Mouse (Mus musculus) heart, adult 2 months (tissue): Measurements from ENCODE around the gene Agap3. TPM values are rescaled to one million over a fixed set of nuclear protein-coding genes. Genes with fewer than 3 reads are reported as not detected.

Experiments
- DNase-seq, 2 experiments: peaks; one replicate each; pipeline ENCODE4 v3.0.0; 2021
- H3K27ac ChIP-seq: fragments of 200-600 bp; 2 replicates; pipeline ENCODE4 v1.8.1; 2022
- H3K27me3 ChIP-seq: fragments of 200-500 bp; 2 replicates; pipeline ENCODE4 v1.6.1; 2012; ENCODE audit warnings: mild to moderate bottlenecking, low read length, inconsistent platforms, mixed read lengths; ENCODE audit not compliant: control insufficient read depth, insufficient read depth
- H3K36me3 ChIP-seq: fragments of 200-500 bp; 2 replicates; pipeline ENCODE4 v1.6.1; 2012; ENCODE audit warnings: low read length, inconsistent platforms; ENCODE audit not compliant: control insufficient read depth, insufficient read depth
- H3K4me1 ChIP-seq: fragments of 200-500 bp; 2 replicates; pipeline ENCODE4 v1.6.1; 2011; ENCODE audit warnings: low read length; ENCODE audit not compliant: control insufficient read depth, insufficient read depth
- H3K4me3 ChIP-seq: fragments of 200-600 bp; 2 replicates; pipeline ENCODE4 v1.8.1; 2022
- H3K79me2 ChIP-seq: fragments of 200-500 bp; replicated peaks from 2 replicates; pipeline ENCODE4 v1.6.1; 2012; ENCODE audit warnings: mild to moderate bottlenecking, inconsistent platforms, low read length, moderate library complexity, mixed read lengths; ENCODE audit not compliant: control insufficient read depth, insufficient read depth
- H3K9ac ChIP-seq: fragments of 200-500 bp; 2 replicates; pipeline ENCODE4 v1.6.1; 2012; ENCODE audit warnings: low read depth, mild to moderate bottlenecking, control low read depth, inconsistent platforms, low read length, mixed read lengths
- CTCF ChIP-seq: fragments of 200-600 bp; IDR thresholded peaks from 2 replicates; pipeline ENCODE4 v1.8.1; 2022; ENCODE audit warnings: antibody characterized with exemption, mild to moderate bottlenecking, moderate library complexity
- EP300 ChIP-seq: fragments of 200-500 bp; IDR thresholded peaks from 2 replicates; pipeline ENCODE4 v1.6.1; 2011; ENCODE audit warnings: low read depth, low read length, control low read depth; ENCODE audit not compliant: insufficient read depth
- POLR2A ChIP-seq: fragments of 200-500 bp; IDR thresholded peaks from 2 replicates; pipeline ENCODE4 v1.6.1; 2011; ENCODE audit warnings: mild to moderate bottlenecking, low read depth, low read length, control low read depth; ENCODE audit not compliant: insufficient read depth
- WGBS: fragments of 180-500 bp; shearing (Covaris S2); methylation state at CpG from one replicate; pipeline ENCODE4 v1.1.7; 2018; 5-methylcytosine and 5-hydroxymethylcytosine counted together
- intact Hi-C: fragments of 180-260 bp; cut with DNase I; formaldehyde crosslinking; loops from one replicate; pipeline ENCODE4 v1.15.1; 2025
- long read RNA-seq: library from polyadenylated mRNA; stranded (forward); transcript quantifications from one replicate; pipeline ENCODE4 v2.0.0, GENCODE M21; 2021
- polyA plus RNA-seq: library from polyadenylated mRNA; depleted of rRNA; stranded (reverse); fragments of >200 nt; gene quantifications from 2 replicates; pipeline ENCODE4 v1.2.3, GENCODE M21; 2012; rRNA removed
- total RNA-seq, 2 experiments: library from RNA; stranded (reverse); gene quantifications; 2 replicates each; pipeline ENCODE4 v1.2.3; 2021

Gene Agap3
- total RNA-seq (100 to 1,000 TPM in 1 of 2 experiments, 10 to 100 TPM in 1; 88.4 to 103 TPM), polyA plus RNA-seq (78.1 and 102 TPM in 2 replicates)
- long read RNA-seq, transcript Agap3-204 (9 exons, 1,061 nt), result major isoform, 24 of 71 reads
- long read RNA-seq, transcript Agap3-201 (18 exons, 3,207 nt), result minor isoform, 5 of 71 reads
- long read RNA-seq, partial matches to known transcripts, result 8 of 71 reads
- long read RNA-seq, other reads (novel, unspliced or antisense), result 33 of 71 reads

- peak; percentile 53 to 65 for DNase-seq
- Histone ChIP-seq H3K4me1 (peaks cover 27% of the 10 kb centered on the region), H3K79me2 (peaks cover 6% of the 10 kb centered on the region), H3K27ac (peak within 1 kb of the TSS; percentile 93), H3K4me3 (peak within 1 kb of the TSS; percentile 70), H3K9ac (peak within 1 kb of the TSS; percentile 90), H3K36me3 (no peaks in the 10 kb centered on the region), H3K27me3 (no peaks in the 10 kb centered on the region)
- TF ChIP-seq CTCF (no peak), POLR2A (no peak), EP300 (no peak)
- WGBS, result 2% methylated on average over 76 of the region's 85 CpGs
- intact Hi-C loops, result no loop called here
Measured at GRCm38 (mm10) chr5:24452030-24452690, at the start of gene Agap3. TSS of gene Agap3 (plus strand) at chr5:24452177.

GRCm38 (mm10) chr5:24404594-24405360 lies 47.2 kb upstream of the Agap3 start:
- Histone ChIP-seq H3K9ac (no peak overlapping the region), H3K36me3 (no peaks in the 10 kb centered on the region), H3K4me3 (no peak overlapping the region), H3K79me2 (no peaks in the 10 kb centered on the region), H3K27me3 (no peaks in the 10 kb centered on the region), H3K27ac (no peak overlapping the region), H3K4me1 (no peaks in the 10 kb centered on the region; the same call in 1 of the 2 replicates)
- 67% methylated on average over 6 of the region's 6 CpGs for WGBS
- no peak for TF ChIP-seq CTCF
- TF ChIP-seq EP300, result no peak
- no peak for TF ChIP-seq POLR2A
- intact Hi-C loops, result no loop called here
- no peak for DNase-seq

- DNase-seq, result no peak
- Histone ChIP-seq H3K36me3 (no peaks in the 10 kb centered on the region), H3K27me3 (no peaks in the 10 kb centered on the region), H3K79me2 (no peaks in the 10 kb centered on the region), H3K4me3 (no peak overlapping the region), H3K9ac (no peak overlapping the region), H3K27ac (no peak overlapping the region), H3K4me1 (no peaks in the 10 kb centered on the region; the same call in 1 of the 2 replicates)
- 51% methylated on average over 3 of the region's 3 CpGs for WGBS
- intact Hi-C loops, result no loop called here
- no peak for TF ChIP-seq CTCF
- no peak for TF ChIP-seq POLR2A
- no peak for TF ChIP-seq EP300
Measured at GRCm38 (mm10) chr5:24405389-24405876, 46.5 kb upstream of the Agap3 start.

GRCm38 (mm10) chr5:24408651-24409050 lies 43.3 kb upstream of the Agap3 start:
- H3K4me3 ChIP-seq, result no peak overlapping the region
- H3K9ac ChIP-seq, result no peak overlapping the region
- no peak for TF ChIP-seq POLR2A
- no peak for TF ChIP-seq EP300
- no peak for TF ChIP-seq CTCF
- no peak overlapping the region for H3K27ac ChIP-seq
- intact Hi-C loops, result no loop called here
- 68% methylated on average over 13 of the region's 13 CpGs for WGBS
- no peaks in the 10 kb centered on the region for H3K36me3 ChIP-seq
- no peaks in the 10 kb centered on the region for H3K79me2 ChIP-seq
- no peaks in the 10 kb centered on the region for H3K27me3 ChIP-seq
- no peaks in the 10 kb centered on the region; the same call in 1 of the 2 replicates for H3K4me1 ChIP-seq
- no peak for DNase-seq

- no peaks in the 10 kb centered on the region for H3K36me3 ChIP-seq
- 72% methylated on average over 2 of the region's 2 CpGs for WGBS
- no peak overlapping the region for H3K4me3 ChIP-seq
- H3K9ac ChIP-seq, result no peak overlapping the region
- no peaks in the 10 kb centered on the region; the same call in 1 of the 2 replicates for H3K4me1 ChIP-seq
- no peaks in the 10 kb centered on the region for H3K79me2 ChIP-seq
- H3K27ac ChIP-seq, result no peak overlapping the region
- no peaks in the 10 kb centered on the region for H3K27me3 ChIP-seq
- no peak for DNase-seq
- TF ChIP-seq POLR2A (no peak), EP300 (no peak), CTCF (no peak)
- intact Hi-C loops, result no loop called here
Measured at GRCm38 (mm10) chr5:24409466-24409865, 42.5 kb upstream of the Agap3 start.
